Mouse (Mus musculus) liver, postnatal 0 days (tissue): ENCODE results near the gene Il5ra.

Source experiments
- CTCF ChIP-seq: sonication (generic); IDR thresholded peaks from 2 replicates; pipeline ENCODE4 v1.5.1; 2016; ENCODE audit warnings: antibody characterized with exemption, low read depth
- EP300 ChIP-seq: IDR thresholded peaks from 2 replicates; pipeline ENCODE4 v1.6.1; 2016; ENCODE audit warnings: antibody characterized with exemption, low read depth, mild to moderate bottlenecking

- TF ChIP-seq CTCF (no peak), EP300 (no peak)
These were observed 16.3 kb downstream of the Il5ra start for GRCm38 (mm10) chr6:106732563-106732962.
